Mouse (Mus musculus) left cerebral cortex, adult 18-20 months (tissue): Measurements from ENCODE around the gene Dido1. TPM values are rescaled to one million over a fixed set of nuclear protein-coding genes. Genes with fewer than 3 reads are reported as not detected.

Experiments
- total RNA-seq, 2 experiments: library from RNA; stranded (reverse); gene quantifications; 2 replicates each; pipeline ENCODE4 v1.2.3; 2021

Dido1 gene
- total RNA-seq, 2 experiments from 2014 or later: 56.2 to 59.1 TPM

Other genes starting within 250 kb of the Dido1 start
- gene Ntsr1, start 210.0 kb downstream of the Dido1 start, total RNA-seq: 1 to 10 TPM; 6.4 to 8.2 TPM
- 10 to 100 TPM; 19.2 to 19.4 TPM for gene Mrgbp, start 128.7 kb downstream of the Dido1 start, total RNA-seq
- 10 to 100 TPM; 31.2 to 33.7 TPM for gene Ogfr, start 120.8 kb downstream of the Dido1 start, total RNA-seq
- 1 to 10 TPM; 3.5 to 4.4 TPM for gene Col9a3, start 112.2 kb downstream of the Dido1 start, total RNA-seq
- under 1 TPM; 0.30 to 0.37 TPM for gene Tcfl5, start 67.3 kb downstream of the Dido1 start, total RNA-seq
- gene Gid8, start 118 bp upstream of the Dido1 start, total RNA-seq: 10 to 100 TPM; 63.9 to 67.2 TPM
- gene Slc17a9, start 15.3 kb upstream of the Dido1 start, total RNA-seq: under 1 TPM; 0.26 to 0.37 TPM
- gene Bhlhe23, start 66.9 kb upstream of the Dido1 start, total RNA-seq: under 1 TPM in 1 of 2 experiments, not detected in 1; 0.14 TPM
- 10 to 100 TPM; 59.0 to 59.7 TPM for gene Ythdf1, start 210.9 kb upstream of the Dido1 start, total RNA-seq
- gene Birc7, start 219.0 kb upstream of the Dido1 start, total RNA-seq: not detected
- 10 to 100 TPM; 43.2 to 44.2 TPM for gene Nkain4, start 244.7 kb upstream of the Dido1 start, total RNA-seq